Mouse (Mus musculus) lung, postnatal 0 days (tissue): ENCODE results near the gene Bag6. TPM values are rescaled to one million over a fixed set of nuclear protein-coding genes. Genes with fewer than 3 reads are reported as not detected.
A peak's percentile ranks its signal among the peaks of the same experiment; 100 is the strongest.

Experiments used
- ATAC-seq: fragments of 200-750 bp; cut with Nextera tagmentation; 2 replicates; pipeline ENCODE4 v1.8.0; 2017; ENCODE audit warnings: moderate library complexity
- DNase-seq: peaks from one replicate; pipeline ENCODE4 v3.0.0-alpha.2; 2016; ENCODE audit warnings: low spot score
- H3K27ac ChIP-seq: fragments of 300-500 bp; sonication (generic); 2 replicates; pipeline ENCODE4 v1.5.1; 2014; ENCODE audit warnings: antibody characterized with exemption, mild to moderate bottlenecking, low read length, mixed read lengths
- H3K27me3 ChIP-seq: fragments of 300-500 bp; sonication (generic); replicated peaks from 2 replicates; pipeline ENCODE4 v1.6.1; 2014; ENCODE audit warnings: low read length, mixed read lengths; ENCODE audit not compliant: insufficient read depth
- H3K36me3 ChIP-seq: fragments of 300-500 bp; sonication (generic); 2 replicates; pipeline ENCODE4 v1.6.1; 2014; ENCODE audit warnings: low read length, mixed read lengths; ENCODE audit not compliant: insufficient read depth
- H3K4me1 ChIP-seq: fragments of 300-500 bp; sonication (generic); 2 replicates; pipeline ENCODE4 v1.6.1; 2014; ENCODE audit warnings: antibody characterized with exemption, low read depth, low read length, mixed read lengths; ENCODE audit not compliant: insufficient read depth
- H3K4me2 ChIP-seq: fragments of 300-500 bp; sonication (generic); replicated peaks from 2 replicates; pipeline ENCODE4 v1.6.1; 2014; ENCODE audit warnings: low read depth, mild to moderate bottlenecking, low read length, moderate library complexity, mixed read lengths
- H3K4me3 ChIP-seq: fragments of 300-500 bp; sonication (generic); 2 replicates; pipeline ENCODE4 v1.5.1; 2014; ENCODE audit warnings: low read depth, low read length
- H3K9ac ChIP-seq: fragments of 300-500 bp; sonication (generic); replicated peaks from 2 replicates; pipeline ENCODE4 v1.6.1; 2014; ENCODE audit warnings: low read depth, mild to moderate bottlenecking
- H3K9me3 ChIP-seq: fragments of 300-500 bp; sonication (generic); 2 replicates; pipeline ENCODE4 v1.6.1; 2016; ENCODE audit warnings: low read length, mixed read lengths
- CTCF ChIP-seq: IDR thresholded peaks from 2 replicates; pipeline ENCODE4 v1.5.1; 2016; ENCODE audit warnings: antibody characterized with exemption, mild to moderate bottlenecking
- EP300 ChIP-seq: IDR thresholded peaks from 2 replicates; pipeline ENCODE4 v1.6.1; 2016; ENCODE audit warnings: antibody characterized with exemption, mild to moderate bottlenecking, control low read depth
- WGBS: fragments of 180-500 bp; shearing (Covaris S2); extraction: QIAGEN DNeasy Blood & Tissue Kit; methylation state at CpG from one replicate; pipeline ENCODE4 v1.1.7; 2014; 5-methylcytosine and 5-hydroxymethylcytosine counted together
- polyA plus RNA-seq: library from polyadenylated mRNA; unstranded; fragments of >200 nt; fragmentation: Nextera tagmentation; extraction: Ambion mirVana; gene quantifications from 2 replicates; pipeline ENCODE4 v1.2.1, GENCODE M21; 2015

Gene Bag6
- polyA plus RNA-seq, 1 experiment from 2014 or later, result 34.8 TPM

DNA sequence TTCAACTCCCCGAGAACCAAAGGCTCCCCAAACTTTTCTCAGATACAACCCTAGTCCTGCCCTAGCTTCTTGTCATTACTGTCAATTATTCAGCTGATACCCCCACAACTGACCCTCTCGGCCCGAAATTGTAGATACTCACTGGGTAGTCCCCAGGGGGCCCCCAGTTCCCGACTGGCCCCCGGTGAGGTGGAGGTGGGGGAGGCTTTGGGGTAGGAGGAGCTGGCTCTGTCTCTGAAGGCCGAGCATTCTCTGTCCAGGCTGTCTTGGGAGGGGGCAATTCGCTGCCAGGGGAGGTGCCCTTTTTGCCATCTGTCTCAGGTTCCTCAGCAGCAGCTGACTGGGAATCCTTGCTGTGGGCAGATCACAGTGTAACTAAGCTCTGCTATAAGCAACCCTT, 24.7 kb downstream of the Bag6 start:
- no peak for ATAC-seq
- no peak overlapping the region for H3K4me2 ChIP-seq
- no peak overlapping the region for H3K27ac ChIP-seq
- H3K9ac ChIP-seq, result no peak overlapping the region
- no peak for DNase-seq
- no peak overlapping the region for H3K4me3 ChIP-seq
- peaks cover 70% of the 10 kb centered on the region for H3K36me3 ChIP-seq
- no peak for TF ChIP-seq CTCF
- TF ChIP-seq EP300, result no peak
- 84% methylated on average over 7 of the region's 7 CpGs for WGBS
- H3K4me1 ChIP-seq, result peaks cover 6% of the 10 kb centered on the region; the same call in 1 of the 2 replicates
- no peaks in the 10 kb centered on the region for H3K27me3 ChIP-seq
- H3K9me3 ChIP-seq, result no peaks in the 10 kb centered on the region

DNA sequence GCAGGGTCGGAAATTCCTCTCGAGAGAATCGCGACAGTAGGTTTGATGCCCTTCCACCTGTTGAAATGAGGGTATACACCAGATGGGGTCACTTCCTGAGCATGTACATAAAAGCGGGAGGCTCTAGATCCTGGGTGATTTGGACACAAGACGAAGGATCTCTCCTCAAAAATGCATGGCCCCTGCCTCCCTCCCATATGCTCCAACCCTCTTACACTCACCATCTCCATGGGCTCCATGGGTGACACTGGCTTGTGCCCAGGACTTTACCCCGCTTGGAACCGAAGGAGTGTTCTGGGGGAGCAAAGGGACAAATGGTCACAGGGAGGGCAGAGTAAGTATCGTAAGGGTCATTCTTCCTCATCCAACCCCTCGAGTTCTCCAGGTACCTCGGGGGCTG, 26.4 kb downstream of the Bag6 start:
- Histone ChIP-seq H3K4me2 (no peak overlapping the region), H3K4me3 (no peak overlapping the region)

DNA sequence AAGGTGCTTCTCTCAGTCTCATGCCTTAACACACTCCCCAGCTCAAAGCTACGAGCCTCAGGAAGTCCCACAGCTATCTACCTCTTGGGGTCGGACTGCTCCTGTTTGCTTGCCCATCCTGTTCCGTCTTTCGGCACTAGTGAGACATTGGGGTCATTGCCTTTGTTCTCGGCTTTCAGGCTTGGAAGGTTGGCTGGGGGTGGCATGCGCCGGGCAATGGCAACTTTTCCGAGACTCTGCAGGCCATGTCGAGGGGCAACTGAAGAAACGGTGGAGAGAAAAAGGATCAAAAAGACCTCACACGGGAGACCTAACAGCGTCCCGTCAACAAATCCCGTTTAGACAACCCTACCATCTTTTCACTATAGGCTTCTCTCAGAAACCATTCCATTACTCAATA, 27.1 kb downstream of the Bag6 start:
- H3K4me1 ChIP-seq, result peaks cover 12% of the 10 kb centered on the region
- no peak overlapping the region for H3K9ac ChIP-seq
- peak overlapping the region; percentile 97; the same call in 1 of the 2 replicates for H3K4me3 ChIP-seq
- WGBS, result 53% methylated on average over 14 of the region's 14 CpGs
- TF ChIP-seq EP300 (no peak), CTCF (no peak)
- peaks cover 46% of the 10 kb centered on the region for H3K36me3 ChIP-seq
- H3K4me2 ChIP-seq, result no peak overlapping the region; the same call in 1 of the 2 replicates
- peak overlapping the region; percentile 11; the same call in 1 of the 2 replicates for H3K27ac ChIP-seq
- no peaks in the 10 kb centered on the region for H3K27me3 ChIP-seq
- H3K9me3 ChIP-seq, result no peaks in the 10 kb centered on the region
- ATAC-seq, result no peak
- no peak for DNase-seq

More for the DNA sequence above, 26.4 kb downstream of the Bag6 start:
- 72% methylated on average over 11 of the region's 11 CpGs for WGBS
- no peak for TF ChIP-seq EP300
- TF ChIP-seq CTCF, result no peak
- no peak for ATAC-seq
- DNase-seq, result no peak
- no peaks in the 10 kb centered on the region for H3K27me3 ChIP-seq
- no peak overlapping the region for H3K9ac ChIP-seq
- H3K27ac ChIP-seq, result no peak overlapping the region
- no peaks in the 10 kb centered on the region for H3K9me3 ChIP-seq
- peaks cover 12% of the 10 kb centered on the region for H3K4me1 ChIP-seq
- H3K36me3 ChIP-seq, result peaks cover 52% of the 10 kb centered on the region

DNA sequence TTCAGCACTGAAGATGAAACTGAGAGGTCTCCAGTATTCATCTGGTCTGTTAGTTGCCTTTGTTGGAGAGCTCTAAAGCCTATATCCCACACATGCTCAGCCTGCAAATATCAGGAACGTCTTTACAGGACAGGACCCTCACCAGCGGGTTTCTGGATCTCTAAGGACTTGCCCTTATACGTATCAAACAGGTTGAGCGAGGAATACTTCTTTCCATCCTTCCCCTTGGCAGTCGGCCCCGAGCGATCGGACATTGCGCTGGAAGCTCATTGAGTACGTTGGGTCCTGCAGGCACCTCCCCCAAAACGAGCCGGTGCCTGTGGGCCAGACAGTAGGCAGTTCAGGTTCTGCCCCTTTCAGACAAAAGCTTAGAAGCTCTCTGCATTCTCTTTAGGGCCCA, 27.8 kb downstream of the Bag6 start:
- peaks cover 40% of the 10 kb centered on the region for H3K36me3 ChIP-seq
- peak overlapping the region; percentile 97; the same call in 1 of the 2 replicates for H3K4me3 ChIP-seq
- peak; percentile 39 for DNase-seq
- H3K4me1 ChIP-seq, result peaks cover 12% of the 10 kb centered on the region
- H3K27me3 ChIP-seq, result no peaks in the 10 kb centered on the region
- H3K9me3 ChIP-seq, result no peaks in the 10 kb centered on the region
- no peak for ATAC-seq
- peak overlapping the region; percentile 99 for H3K9ac ChIP-seq
- H3K27ac ChIP-seq, result 0 out of 2 replicates have a peak overlapping the region, but pooled peaks have one; percentile 33
- TF ChIP-seq CTCF, result no peak
- no peak for TF ChIP-seq EP300
- WGBS, result 11% methylated on average over 12 of the region's 12 CpGs
- peak overlapping the region; percentile 71 for H3K4me2 ChIP-seq

DNA sequence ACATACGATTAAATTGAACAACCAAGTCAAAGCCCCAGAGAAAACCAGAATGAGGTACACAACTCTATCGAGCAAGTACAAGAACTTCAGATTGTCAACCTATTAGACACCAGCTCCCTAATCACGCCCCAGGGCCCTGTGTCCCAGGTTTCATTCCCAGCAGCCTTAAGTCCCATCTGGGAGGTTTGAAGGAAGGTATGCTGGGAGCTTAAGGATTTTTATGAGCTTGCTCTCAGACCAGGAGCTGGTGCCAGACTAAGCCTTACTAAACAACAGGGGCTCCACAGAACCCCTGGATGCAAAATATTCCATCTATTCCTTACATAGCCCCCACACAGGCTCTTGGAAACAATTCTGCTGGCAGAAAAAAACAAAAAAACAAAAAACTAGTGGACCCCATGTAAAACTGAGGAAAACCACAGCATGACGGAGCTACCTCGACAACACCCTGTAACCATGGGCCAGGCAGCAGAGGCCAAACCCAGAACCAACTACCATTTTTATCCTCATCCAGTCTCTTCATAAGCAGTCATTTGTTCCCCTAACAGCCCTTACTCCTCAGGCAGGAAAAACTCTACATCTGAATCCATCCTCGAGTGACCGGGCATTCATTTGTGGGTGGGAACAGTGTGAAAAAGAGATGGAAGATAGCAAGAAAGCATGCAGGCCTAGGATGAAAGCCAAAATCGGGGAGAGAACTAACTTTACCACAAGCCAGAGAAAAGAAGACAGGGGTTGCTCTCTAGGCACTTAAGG, 28.5 kb downstream of the Bag6 start:
- peak overlapping the region; percentile 97 for H3K27ac ChIP-seq
- 5% methylated on average over 8 of the region's 8 CpGs for WGBS
- H3K9ac ChIP-seq, result peak overlapping the region; percentile 99
- peaks cover 33% of the 10 kb centered on the region for H3K36me3 ChIP-seq
- H3K9me3 ChIP-seq, result no peaks in the 10 kb centered on the region
- TF ChIP-seq CTCF, result no peak
- no peak for TF ChIP-seq EP300
- peak; percentile 37 for DNase-seq
- ATAC-seq, result no peak
- H3K4me3 ChIP-seq, result peak overlapping the region; percentile 97
- peak overlapping the region; percentile 71 for H3K4me2 ChIP-seq
- H3K4me1 ChIP-seq, result peaks cover 12% of the 10 kb centered on the region
- no peaks in the 10 kb centered on the region for H3K27me3 ChIP-seq

DNA sequence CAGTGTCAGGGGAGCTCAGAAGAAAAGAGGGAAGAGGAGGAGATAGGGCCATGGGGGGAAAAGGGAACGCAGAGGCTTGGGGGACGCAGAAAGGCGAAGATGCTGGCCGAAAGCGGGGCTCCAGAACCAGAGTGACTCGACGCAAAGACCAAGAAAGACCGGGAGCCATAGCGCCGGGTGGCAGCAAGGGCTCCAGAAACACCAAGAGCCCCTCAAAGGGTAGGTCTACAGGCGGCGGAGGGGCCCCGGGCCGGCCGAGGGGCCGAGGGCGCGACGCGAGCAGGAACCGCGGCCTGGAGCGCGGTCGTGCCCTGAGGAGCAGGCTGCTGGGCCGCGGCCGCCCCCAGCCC, 29.2 kb downstream of the Bag6 start:
- no peaks in the 10 kb centered on the region for H3K9me3 ChIP-seq
- H3K27me3 ChIP-seq, result no peaks in the 10 kb centered on the region
- ATAC-seq (no peak), DNase-seq (peak; percentile 48)
- peak overlapping the region; percentile 97 for H3K4me3 ChIP-seq
- WGBS, result 0% methylated on average over 14 of the region's 28 CpGs
- TF ChIP-seq EP300, result no peak
- TF ChIP-seq CTCF, result no peak
- H3K27ac ChIP-seq, result peak overlapping the region; percentile 97
- peaks cover 26% of the 10 kb centered on the region for H3K36me3 ChIP-seq
- H3K4me1 ChIP-seq, result peaks cover 12% of the 10 kb centered on the region
- H3K9ac ChIP-seq, result peak overlapping the region; percentile 99
- H3K4me2 ChIP-seq, result peak overlapping the region; percentile 71
